Mouse (Mus musculus) WW6 (cell line): Measurements from ENCODE around the gene Cant1.
"Not testable (repeated sequence)": the region's sequence is repeated elsewhere in the genome, so short reads cannot be mapped to it uniquely, and the experiment has no call there.

Experiments used
- DNase-seq: peaks from one replicate; pipeline ENCODE4 v3.0.0-alpha.2; 2013; ENCODE audit warnings: low read depth, low spot score

The Cant1 gene

GRCm38 (mm10) chr11:118408051-118408740, 10.7 kb downstream of the Cant1 start:
- no peak for DNase-seq

GRCm38 (mm10) chr11:118407318-118407910, 11.5 kb downstream of the Cant1 start:
- no peak for DNase-seq

- no peak for DNase-seq
Measured at GRCm38 (mm10) chr11:118406521-118406920, 12.4 kb downstream of the Cant1 start.

DNA sequence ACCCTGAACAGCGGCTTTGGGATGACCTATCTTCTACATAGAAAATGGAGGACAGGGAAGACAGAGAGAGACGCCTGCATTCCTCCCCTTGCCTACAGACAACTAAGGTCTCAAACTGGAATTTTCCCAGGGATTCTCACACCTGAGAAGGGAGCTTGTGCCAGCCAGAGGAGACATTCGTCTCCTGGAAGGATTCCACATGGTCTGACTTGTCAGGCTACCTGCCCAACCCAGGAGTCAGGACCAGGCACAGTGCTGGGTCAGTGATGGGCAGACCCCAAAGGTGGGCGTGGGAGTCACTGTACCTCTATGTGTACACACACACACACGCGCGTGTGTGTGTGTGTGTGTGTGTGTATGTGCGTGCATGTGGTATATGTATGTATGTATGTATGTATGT, 13.6 kb downstream of the Cant1 start:
- DNase-seq, result no peak

- DNase-seq, result no peak
Measured at GRCm38 (mm10) chr11:118403951-118404899, 14.7 kb downstream of the Cant1 start.

DNA sequence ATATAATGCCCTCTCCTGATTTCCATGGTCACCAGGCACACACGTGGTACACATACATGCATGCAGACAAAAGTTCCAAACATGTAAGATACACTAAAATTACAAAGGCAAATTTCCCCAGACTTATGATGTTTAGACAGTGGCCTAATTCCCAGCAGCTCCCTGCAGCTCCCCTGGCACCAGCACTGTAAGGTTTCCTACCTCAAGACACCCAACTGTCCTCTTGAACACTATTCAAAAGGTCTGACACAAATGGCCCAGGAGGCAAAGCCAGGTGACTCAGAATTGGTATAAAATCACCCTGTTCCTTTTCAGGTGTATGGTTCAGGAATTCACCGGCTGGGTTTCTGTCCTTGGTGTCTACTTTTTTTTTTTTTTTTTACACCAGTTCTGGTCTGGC, 15.7 kb downstream of the Cant1 start:
- no peak for DNase-seq

DNA sequence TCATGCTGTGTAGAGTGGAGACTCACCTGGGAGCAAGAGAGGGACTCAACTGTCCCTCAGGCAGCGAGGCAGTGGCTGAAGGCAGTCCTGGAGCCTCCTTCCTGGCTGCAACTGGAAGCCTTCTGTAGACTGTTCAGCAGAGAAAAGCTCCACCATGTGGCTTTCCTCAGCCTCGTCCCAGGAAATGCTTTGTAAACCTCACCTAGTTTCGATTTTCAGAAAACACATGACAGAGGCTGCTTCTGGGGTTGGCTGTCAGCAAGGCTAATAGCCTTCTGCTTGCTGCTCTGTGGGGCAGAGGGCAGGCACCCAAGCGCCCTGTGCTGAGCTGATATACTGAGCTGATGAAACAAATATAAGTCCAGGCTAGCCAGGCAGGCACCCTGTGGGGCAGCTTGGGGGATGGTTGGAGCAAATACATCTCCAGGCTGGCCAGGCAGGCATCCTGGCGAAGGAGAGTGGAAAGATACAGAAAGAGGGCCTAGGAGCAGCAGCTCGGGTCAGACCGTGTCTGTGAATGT, 17.1 kb downstream of the Cant1 start, which contains the start of gene Lgals3bp:
Gene Lgals3bp, minus strand, starts transcription at position 333 of the 521 bp plus-strand sequence.
- DNase-seq, result no peak

DNA sequence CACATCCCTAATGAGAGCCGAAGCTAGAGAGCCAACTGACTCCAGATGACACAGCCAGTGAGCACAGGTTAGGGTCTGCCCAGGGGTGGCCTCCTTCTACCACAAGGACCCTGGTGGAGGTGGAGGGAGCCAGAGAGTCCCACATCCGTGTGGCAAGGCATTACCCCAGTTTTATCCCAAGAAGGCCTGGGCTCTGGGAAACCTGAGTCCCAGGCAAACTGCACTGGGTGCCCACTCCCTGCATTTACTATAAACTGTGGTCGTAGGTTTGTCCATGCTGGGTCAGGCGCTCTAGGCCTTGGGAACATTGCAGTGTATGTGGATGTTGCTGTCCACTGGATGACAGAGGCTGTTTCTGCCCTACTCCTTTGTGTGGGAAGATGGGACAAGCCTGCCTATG, 17.7 kb downstream of the Cant1 start:
- no peak for DNase-seq

GRCm38 (mm10) chr11:118400566-118400936, 18.3 kb downstream of the Cant1 start:
- no peak for DNase-seq

DNA sequence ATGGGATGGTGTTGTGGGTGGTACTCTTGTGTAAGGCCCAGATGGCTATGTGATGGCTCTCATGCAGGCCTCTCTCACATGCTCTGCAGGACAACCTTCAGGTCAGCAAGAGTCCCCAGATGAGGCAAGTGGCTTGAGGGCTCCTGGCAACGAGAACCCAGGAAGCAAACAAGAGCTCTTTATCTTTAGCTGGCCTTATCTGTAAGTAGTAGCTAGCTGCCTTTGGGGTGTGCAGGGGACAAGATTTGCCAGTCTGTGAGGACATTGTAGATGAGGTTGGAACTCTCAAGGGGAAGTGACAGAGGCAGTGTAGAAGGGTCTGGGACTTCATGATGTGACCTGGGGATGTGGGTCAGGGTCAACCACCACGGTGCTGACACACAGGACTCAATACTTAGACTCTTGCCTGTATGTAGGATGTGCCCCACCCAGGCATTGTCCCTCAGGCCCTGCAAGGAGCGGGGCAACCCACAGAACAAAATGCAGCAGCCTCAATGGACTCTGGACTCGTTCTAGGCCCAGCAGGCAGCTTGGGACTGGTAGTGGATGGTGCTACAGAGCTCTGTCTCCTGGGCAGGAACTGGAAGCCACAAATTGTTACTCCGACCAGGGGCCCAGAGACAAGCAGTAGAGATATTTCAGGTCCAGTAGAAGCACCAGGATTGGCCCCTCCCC, 18.9 kb downstream of the Cant1 start:
- DNase-seq, result no peak

- no peak for DNase-seq
Measured at GRCm38 (mm10) chr11:118397806-118398530, 20.9 kb downstream of the Cant1 start.

- no peak for DNase-seq
Measured at GRCm38 (mm10) chr11:118394538-118394937, 24.3 kb downstream of the Cant1 start.

DNA sequence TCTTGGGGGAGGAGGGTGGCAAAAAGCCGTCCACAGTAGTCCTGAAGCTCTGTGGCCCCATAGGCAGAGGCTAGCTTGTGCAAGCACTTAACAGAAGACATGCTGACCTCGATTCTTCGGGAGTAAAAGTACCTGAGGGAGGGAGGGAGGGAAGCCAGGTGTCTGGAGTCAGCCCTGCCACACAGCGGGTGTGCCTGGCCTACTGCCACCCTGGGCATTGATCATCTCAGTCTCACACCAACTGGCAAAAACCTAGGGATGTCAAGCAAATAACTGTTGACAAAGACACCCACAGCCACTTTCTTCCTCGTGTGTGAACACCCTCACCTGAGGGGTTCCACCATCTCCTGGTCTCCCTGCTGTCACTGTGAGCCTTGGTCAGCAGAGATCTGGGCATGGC, 24.9 kb downstream of the Cant1 start:
- DNase-seq, result no peak

GRCm38 (mm10) chr11:118387816-118388215, 31.1 kb downstream of the Cant1 start:
- DNase-seq, result not testable (repeated sequence)

GRCm38 (mm10) chr11:118379251-118380009, 39.5 kb downstream of the Cant1 start:
- DNase-seq, result peak; percentile 65

GRCm38 (mm10) chr11:118378656-118379055, 40.2 kb downstream of the Cant1 start:
- no peak for DNase-seq

DNA sequence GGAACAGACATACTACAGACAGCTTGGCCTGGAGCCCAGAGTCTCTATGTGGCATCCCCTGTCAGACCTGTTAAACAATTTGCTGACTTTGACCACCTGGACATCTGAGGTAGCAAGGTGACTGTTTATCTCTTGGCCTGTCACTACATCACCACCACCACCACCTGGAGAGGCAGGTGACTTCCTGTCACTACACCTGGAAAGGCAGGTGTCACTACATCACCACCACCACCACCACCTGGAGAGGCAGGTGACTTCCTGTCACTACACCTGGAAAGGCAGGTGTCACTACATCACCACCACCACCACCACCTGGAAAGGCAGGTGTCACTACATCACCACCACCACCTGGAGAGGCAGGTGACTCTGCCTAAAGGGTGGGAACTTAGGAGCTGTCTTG, 42.6 kb downstream of the Cant1 start:
- not testable (repeated sequence) for DNase-seq

DNA sequence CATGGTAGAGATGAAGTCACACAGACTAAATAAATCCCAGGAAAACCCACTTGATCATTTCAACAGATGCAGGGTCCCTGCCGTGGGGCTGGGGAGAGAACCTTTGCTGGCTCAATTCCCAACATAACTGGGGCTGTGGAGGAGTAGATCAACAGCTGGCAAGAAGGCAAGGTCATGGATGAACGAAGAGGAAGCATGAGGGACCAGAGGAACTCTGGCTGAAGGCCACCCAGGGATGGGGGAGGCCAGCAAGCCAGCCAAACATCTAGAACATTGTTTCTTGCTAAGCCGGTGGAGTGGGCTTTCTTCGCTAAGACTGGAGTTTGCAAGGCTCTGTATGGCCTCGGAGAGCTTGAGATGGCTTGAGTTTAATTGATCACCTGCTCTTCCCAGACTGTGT, 43.0 kb downstream of the Cant1 start:
- DNase-seq, result no peak

DNA sequence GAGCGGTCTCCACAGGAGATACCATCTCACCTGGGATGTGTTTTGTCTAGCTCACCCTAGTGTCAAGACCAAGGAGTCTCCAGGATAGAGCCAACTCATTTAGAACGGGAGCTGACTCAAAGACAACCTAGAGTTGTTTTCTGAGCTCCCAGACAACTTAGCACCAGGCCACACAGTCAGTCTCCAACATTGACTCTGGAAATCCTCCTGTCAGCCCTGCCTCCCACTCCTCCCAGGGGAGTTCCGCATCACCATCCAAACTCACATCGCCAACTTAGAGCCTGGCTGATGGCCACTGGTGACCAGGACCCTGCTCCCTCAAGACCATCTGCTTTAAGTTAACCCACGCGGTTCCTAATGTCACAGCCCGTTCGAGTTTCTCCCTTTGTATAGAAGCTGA, 43.4 kb downstream of the Cant1 start:
- DNase-seq, result no peak

DNA sequence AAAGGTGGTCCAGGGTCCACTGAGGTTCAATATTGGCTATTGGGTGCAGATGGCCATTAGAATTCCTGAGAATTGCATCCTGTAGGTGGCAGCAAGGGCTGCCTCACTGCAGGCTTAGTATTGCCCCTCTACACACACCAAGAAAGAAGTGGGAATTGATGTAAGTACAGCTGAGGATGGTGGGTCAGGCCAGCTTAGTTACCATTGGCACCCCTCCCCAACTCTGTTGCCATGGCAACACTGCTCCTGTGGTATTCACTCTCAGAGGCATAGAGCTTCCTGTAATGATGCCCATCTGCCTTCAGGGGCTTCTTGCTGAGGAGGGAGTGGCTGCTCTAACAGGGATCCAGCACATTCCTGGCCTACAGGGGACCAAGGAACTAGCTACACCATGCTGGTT, 43.9 kb downstream of the Cant1 start:
- DNase-seq, result no peak
